Mouse (Mus musculus) ES-E14 (cell line): ENCODE data around the gene Batf.

Source experiments
- CHD2 ChIP-seq: IDR thresholded peaks from 2 replicates; pipeline ENCODE4 v1.6.1; 2014; ENCODE audit warnings: mild to moderate bottlenecking, low read depth, low read length, inconsistent platforms
- MAFK ChIP-seq: IDR thresholded peaks from 2 replicates; pipeline ENCODE4 v1.6.1; 2014; ENCODE audit warnings: mild to moderate bottlenecking, low read depth, low read length, inconsistent platforms; ENCODE audit not compliant: insufficient read depth

- TF ChIP-seq CHD2 (no peak), MAFK (no peak)
These were observed 70.6 kb downstream of the Batf start for GRCm38 (mm10) chr12:85757074-85757473.
